Mouse (Mus musculus) ES-Bruce4 (cell line): ENCODE measurements around the gene Sgip1.

Experiments
- CTCF ChIP-seq: IDR thresholded peaks from one replicate; pipeline ENCODE4 v1.8.1; 2011; ENCODE audit warnings: low read depth, low read length
- POLR2A ChIP-seq: IDR thresholded peaks from one replicate; pipeline ENCODE4 v1.8.1; 2011; ENCODE audit warnings: low read length; ENCODE audit not compliant: insufficient read depth

DNA sequence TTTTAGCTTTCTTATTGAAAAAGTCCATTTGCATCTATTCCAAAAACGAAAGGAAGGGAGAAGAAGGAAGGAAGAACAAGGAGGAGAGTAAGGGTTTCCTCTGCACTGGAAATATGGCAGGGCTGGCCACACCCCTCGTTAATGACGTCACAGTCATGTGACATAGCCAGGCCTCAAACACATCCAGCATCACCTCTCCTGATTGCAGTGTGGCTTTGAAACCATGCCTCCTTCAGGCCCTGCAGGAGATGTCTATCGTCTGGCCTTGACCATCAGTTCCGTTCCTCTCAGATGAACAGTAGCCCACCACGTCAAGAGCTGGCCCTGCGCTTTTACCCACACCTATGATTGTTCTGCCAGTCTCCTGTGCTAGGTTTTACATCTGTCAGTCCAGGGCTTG, 245.1 kb downstream of the Sgip1 start:
- TF ChIP-seq CTCF = no peak
- TF ChIP-seq POLR2A = no peak
